Mouse (Mus musculus) hindbrain, postnatal 0 days (tissue): ENCODE measurements around the gene C1qtnf7. TPM values are rescaled to one million over a fixed set of nuclear protein-coding genes. Genes with fewer than 3 reads are reported as not detected.
A peak's percentile ranks its signal among the peaks of the same experiment; 100 is the strongest.

Source experiments
- ATAC-seq: fragments of 200-750 bp; cut with Nextera tagmentation; 2 replicates; pipeline ENCODE4 v1.8.0; 2017; ENCODE audit warnings: mild to moderate bottlenecking, moderate TSS enrichment, moderate library complexity
- DNase-seq: peaks from one replicate; pipeline ENCODE4 v3.0.0-alpha.2; 2015; ENCODE audit warnings: low spot score
- H3K27ac ChIP-seq: fragments of 300-500 bp; sonication (generic); 2 replicates; pipeline ENCODE4 v1.5.1; 2014; ENCODE audit warnings: mild to moderate bottlenecking
- H3K27me3 ChIP-seq: fragments of 300-500 bp; sonication (generic); 2 replicates; pipeline ENCODE4 v1.6.1; 2014; ENCODE audit warnings: low read length, mixed read lengths; ENCODE audit not compliant: insufficient read depth
- H3K36me3 ChIP-seq: fragments of 300-500 bp; sonication (generic); 2 replicates; pipeline ENCODE4 v1.6.1; 2014; ENCODE audit warnings: low read length, mixed read lengths; ENCODE audit not compliant: insufficient read depth
- H3K4me1 ChIP-seq: fragments of 300-500 bp; sonication (generic); 2 replicates; pipeline ENCODE4 v1.6.1; 2014; ENCODE audit warnings: antibody characterized with exemption, low read length, mixed read lengths; ENCODE audit not compliant: insufficient read depth
- H3K4me2 ChIP-seq: fragments of 300-500 bp; sonication (generic); 2 replicates; pipeline ENCODE4 v1.6.1; 2014; ENCODE audit warnings: low read depth, mild to moderate bottlenecking, low read length, moderate library complexity, mixed read lengths
- H3K4me3 ChIP-seq: fragments of 300-500 bp; sonication (generic); 2 replicates; pipeline ENCODE4 v1.5.1; 2014; ENCODE audit warnings: low read length
- H3K9ac ChIP-seq: fragments of 300-500 bp; sonication (generic); replicated peaks from 2 replicates; pipeline ENCODE4 v1.6.1; 2014; ENCODE audit warnings: mild to moderate bottlenecking, low read length, moderate library complexity, mixed read lengths
- H3K9me3 ChIP-seq: fragments of 300-500 bp; sonication (generic); 2 replicates; pipeline ENCODE4 v1.6.1; 2016; ENCODE audit warnings: low read length, mixed read lengths
- CTCF ChIP-seq: IDR thresholded peaks from 2 replicates; pipeline ENCODE4 v1.5.1; 2016; ENCODE audit warnings: antibody characterized with exemption, control low read depth, low read depth
- WGBS: fragments of 180-500 bp; shearing (Covaris S2); extraction: QIAGEN DNeasy Blood & Tissue Kit; methylation state at CpG from one replicate; pipeline ENCODE4 v1.1.7; 2014; 5-methylcytosine and 5-hydroxymethylcytosine counted together
- polyA plus RNA-seq: library from polyadenylated mRNA; unstranded; fragments of >200 nt; fragmentation: Nextera tagmentation; extraction: Ambion mirVana; gene quantifications from 2 replicates; pipeline ENCODE4 v1.2.1, GENCODE M21; 2015
- total RNA-seq: library from RNA; depleted of rRNA; stranded (reverse); fragments of >200 nt; gene quantifications from 2 replicates; pipeline ENCODE4 v1.2.3, GENCODE M21; 2014

C1qtnf7 gene
- total and polyA plus RNA-seq, 2 experiments from 2014 or later = 0.52 to 1.3 TPM

GRCm38 (mm10) chr5:43538322-43539167 is 23.2 kb downstream of the C1qtnf7 start:
- H3K9ac ChIP-seq = no peak overlapping the region
- DNase-seq = no peak
- TF ChIP-seq CTCF = no peak
- WGBS = 86% methylated on average over 14 of the region's 14 CpGs
- no peak overlapping the region for H3K27ac ChIP-seq
- H3K4me3 ChIP-seq = no peak overlapping the region
- H3K27me3 ChIP-seq = no peaks in the 10 kb centered on the region
- no peaks in the 10 kb centered on the region for H3K36me3 ChIP-seq
- no peaks in the 10 kb centered on the region for H3K4me1 ChIP-seq
- no peaks in the 10 kb centered on the region for H3K9me3 ChIP-seq
- ATAC-seq = no peak
- H3K4me2 ChIP-seq = no peak overlapping the region

DNA sequence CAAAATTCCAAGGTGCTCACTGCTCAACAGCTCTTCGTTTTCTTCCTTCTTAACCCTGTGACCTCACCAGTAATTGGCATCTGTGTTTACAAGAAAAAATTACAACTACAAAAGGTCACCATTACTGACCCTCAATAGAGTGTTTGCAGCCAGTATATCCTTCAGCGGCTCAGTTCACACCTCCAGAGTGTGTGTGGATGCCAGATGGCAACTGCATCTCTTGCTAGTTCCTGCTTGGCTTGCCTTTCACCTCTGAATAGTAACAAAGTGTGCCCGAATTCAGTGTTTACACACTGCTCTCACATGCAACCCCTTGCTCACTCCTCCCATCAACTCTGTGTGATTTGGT is 23.8 kb downstream of the C1qtnf7 start:
- H3K27me3 ChIP-seq = no peaks in the 10 kb centered on the region
- 78% methylated on average over 3 of the region's 3 CpGs for WGBS
- H3K4me2 ChIP-seq = no peak overlapping the region
- H3K9me3 ChIP-seq = no peaks in the 10 kb centered on the region
- DNase-seq = no peak
- no peak for TF ChIP-seq CTCF
- no peaks in the 10 kb centered on the region for H3K4me1 ChIP-seq
- no peak for ATAC-seq
- H3K27ac ChIP-seq = no peak overlapping the region
- no peaks in the 10 kb centered on the region for H3K36me3 ChIP-seq
- no peak overlapping the region for H3K9ac ChIP-seq
- H3K4me3 ChIP-seq = no peak overlapping the region

DNA sequence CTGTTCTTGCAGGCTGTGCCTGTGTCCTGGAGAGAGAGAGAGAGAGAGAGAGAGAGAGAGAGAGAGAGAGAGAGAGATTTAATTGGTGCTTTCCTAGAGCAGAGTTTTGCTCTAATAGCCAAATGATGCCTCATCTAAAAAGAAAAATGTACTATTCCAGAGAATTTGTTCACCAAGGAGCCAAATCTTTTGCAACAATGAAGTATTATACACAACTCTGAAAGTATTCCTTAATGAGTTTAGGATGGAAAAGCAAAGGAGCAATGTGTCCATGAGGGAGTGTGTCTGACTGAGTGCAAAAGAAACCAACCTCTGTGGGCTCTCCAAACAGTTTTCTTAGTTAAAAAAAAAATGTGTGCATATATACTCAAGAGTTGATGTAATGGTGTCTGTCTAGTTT is 24.5 kb downstream of the C1qtnf7 start:
- Histone ChIP-seq H3K4me2 (no peak overlapping the region), H3K9ac (no peak overlapping the region), H3K4me1 (no peaks in the 10 kb centered on the region), H3K27me3 (no peaks in the 10 kb centered on the region), H3K9me3 (peaks cover 5% of the 10 kb centered on the region; the same call in 1 of the 2 replicates), H3K27ac (no peak overlapping the region), H3K36me3 (no peaks in the 10 kb centered on the region), H3K4me3 (no peak overlapping the region)
- TF ChIP-seq CTCF = no peak
- DNase-seq (no peak), ATAC-seq (no peak)

- TF ChIP-seq CTCF = no peak
- whole genome bisulfite sequencing = 88% methylated on average over 5 of the region's 5 CpGs
- DNase-seq (no peak), ATAC-seq (no peak)
- Histone ChIP-seq H3K4me3 (no peak overlapping the region), H3K4me2 (no peak overlapping the region), H3K4me1 (no peaks in the 10 kb centered on the region), H3K27me3 (no peaks in the 10 kb centered on the region), H3K36me3 (no peaks in the 10 kb centered on the region), H3K9me3 (peaks cover 6% of the 10 kb centered on the region; the same call in 1 of the 2 replicates), H3K9ac (no peak overlapping the region), H3K27ac (no peak overlapping the region)
Measured at GRCm38 (mm10) chr5:43541492-43541891, 26.2 kb downstream of the C1qtnf7 start.

DNA sequence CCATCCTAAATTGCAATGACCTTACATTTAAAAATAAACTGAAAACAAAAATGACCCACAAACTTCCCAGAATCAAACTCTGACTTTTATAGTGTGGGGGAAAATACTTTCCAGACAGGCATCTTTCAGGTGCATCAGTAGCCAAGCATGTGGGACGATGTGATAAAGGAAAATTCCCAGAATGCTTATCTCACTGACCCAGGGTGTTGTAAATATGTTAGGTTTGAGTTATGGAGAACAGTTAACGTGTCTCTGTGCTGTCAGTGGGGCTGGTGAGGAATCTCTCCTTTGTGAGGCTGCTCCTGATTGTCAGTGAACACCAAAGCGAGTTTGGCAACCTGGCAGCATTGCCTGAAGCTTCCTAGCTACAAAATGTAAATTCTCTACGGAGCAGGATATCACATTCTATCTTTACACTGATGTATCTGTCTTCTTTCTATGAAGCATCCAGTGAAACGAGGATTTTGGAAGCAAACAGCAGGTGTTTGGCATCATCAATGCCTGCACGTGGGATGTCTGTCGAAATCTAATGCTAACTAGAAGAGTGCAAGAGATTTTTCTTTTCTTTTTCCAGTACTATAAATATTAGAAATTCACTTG is 27.0 kb downstream of the C1qtnf7 start:
- Histone ChIP-seq H3K4me3 (no peak overlapping the region), H3K4me2 (no peak overlapping the region), H3K9ac (no peak overlapping the region), H3K9me3 (peaks cover 6% of the 10 kb centered on the region; the same call in 1 of the 2 replicates), H3K4me1 (no peaks in the 10 kb centered on the region), H3K27ac (no peak overlapping the region), H3K36me3 (no peaks in the 10 kb centered on the region), H3K27me3 (no peaks in the 10 kb centered on the region)
- TF ChIP-seq CTCF = no peak
- 53% methylated on average over 7 of the region's 7 CpGs for WGBS
- DNase-seq (no peak), ATAC-seq (0 out of 2 replicates have a peak, but pooled peaks have one; percentile 18)

DNA sequence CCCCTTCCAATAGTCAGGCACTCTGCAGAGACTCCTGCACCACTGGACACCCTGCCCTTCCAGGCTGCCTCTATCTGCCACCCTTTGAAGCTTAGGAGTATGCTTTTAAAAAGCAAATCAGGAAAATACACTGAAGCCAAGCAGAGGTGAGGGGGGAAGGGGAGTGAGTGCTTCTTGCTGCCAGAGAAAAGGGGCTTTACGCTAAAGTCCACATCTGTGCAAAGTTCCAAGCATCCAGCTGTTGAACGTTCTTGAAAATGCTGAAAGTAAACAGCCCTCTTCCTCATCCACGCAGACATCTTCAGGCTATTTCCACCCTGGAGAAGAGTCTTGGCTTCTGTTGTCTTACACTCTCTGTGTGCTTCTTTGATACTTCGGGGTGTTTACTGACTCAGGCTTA is 34.6 kb downstream of the C1qtnf7 start:
- Histone ChIP-seq H3K9me3 (0 out of 2 replicates have a peak, but pooled peaks cover under 1% of the 10 kb centered on the region), H3K9ac (no peak overlapping the region), H3K4me1 (no peaks in the 10 kb centered on the region), H3K27ac (no peak overlapping the region), H3K4me3 (no peak overlapping the region), H3K27me3 (no peaks in the 10 kb centered on the region), H3K36me3 (no peaks in the 10 kb centered on the region), H3K4me2 (no peak overlapping the region)
- no peak for TF ChIP-seq CTCF
- ATAC-seq (no peak), DNase-seq (no peak)
- 66% methylated on average over 4 of the region's 4 CpGs for WGBS

DNA sequence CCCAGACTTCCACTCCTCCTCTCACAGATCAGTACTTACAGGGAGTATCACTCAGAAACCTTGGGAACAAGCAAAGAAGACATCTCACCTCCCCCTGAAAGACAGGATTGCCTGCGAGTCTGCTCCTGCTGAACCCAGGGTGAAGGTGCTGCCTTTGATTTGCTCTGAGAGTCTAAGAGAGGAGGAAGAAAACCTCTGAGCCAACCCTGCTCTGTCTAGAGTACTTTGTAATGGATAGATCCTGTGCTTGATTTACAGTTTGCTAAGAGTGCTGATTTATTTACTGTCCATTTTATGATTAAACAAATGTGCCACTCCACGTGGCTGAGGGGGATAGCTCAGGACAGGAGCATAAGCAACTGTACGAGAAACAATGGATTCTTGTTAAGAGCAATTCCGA is 35.1 kb downstream of the C1qtnf7 start:
- Histone ChIP-seq H3K4me2 (no peak overlapping the region), H3K4me3 (no peak overlapping the region), H3K9ac (no peak overlapping the region), H3K27me3 (no peaks in the 10 kb centered on the region), H3K9me3 (no peaks in the 10 kb centered on the region), H3K27ac (no peak overlapping the region), H3K4me1 (no peaks in the 10 kb centered on the region), H3K36me3 (no peaks in the 10 kb centered on the region)
- ATAC-seq (no peak), DNase-seq (no peak)
- TF ChIP-seq CTCF = no peak
- 65% methylated on average over 4 of the region's 4 CpGs for WGBS
